Mouse (Mus musculus) neural tube, embryonic 14.5 days (tissue): ENCODE data around the gene Cox5b. TPM values are rescaled to one million over a fixed set of nuclear protein-coding genes. Genes with fewer than 3 reads are reported as not detected.

ENCODE experiments used
- ATAC-seq: fragments of 200-750 bp; cut with Nextera tagmentation; 2 replicates; pipeline ENCODE4 v1.8.0; 2017; ENCODE audit warnings: low read depth, mild to moderate bottlenecking, moderate TSS enrichment, moderate library complexity
- H3K27ac ChIP-seq: fragments of 300-500 bp; sonication (generic); 2 replicates; pipeline ENCODE4 v1.5.1; 2014; ENCODE audit warnings: low read depth, mild to moderate bottlenecking, control low read depth, low read length, moderate library complexity, mixed read lengths
- H3K27me3 ChIP-seq: fragments of 300-500 bp; sonication (generic); 2 replicates; pipeline ENCODE4 v1.6.1; 2014; ENCODE audit warnings: low read length; ENCODE audit not compliant: control insufficient read depth, insufficient read depth
- H3K36me3 ChIP-seq: fragments of 300-500 bp; sonication (generic); 2 replicates; pipeline ENCODE4 v1.6.1; 2014; ENCODE audit warnings: low read length, mixed read lengths; ENCODE audit not compliant: control insufficient read depth, insufficient read depth
- H3K4me1 ChIP-seq: fragments of 300-500 bp; sonication (generic); 2 replicates; pipeline ENCODE4 v1.6.1; 2014; ENCODE audit warnings: low read length; ENCODE audit not compliant: control insufficient read depth, insufficient read depth
- H3K4me2 ChIP-seq: fragments of 300-500 bp; sonication (generic); 2 replicates; pipeline ENCODE4 v1.6.1; 2014; ENCODE audit warnings: mild to moderate bottlenecking, low read depth, low read length, control low read depth
- H3K4me3 ChIP-seq: fragments of 300-500 bp; sonication (generic); 2 replicates; pipeline ENCODE4 v1.5.1; 2014; ENCODE audit warnings: low read depth, low read length, control low read depth, mixed read lengths
- H3K9ac ChIP-seq: fragments of 300-500 bp; sonication (generic); replicated peaks from 2 replicates; pipeline ENCODE4 v1.6.1; 2014; ENCODE audit warnings: low read depth, mild to moderate bottlenecking, control low read depth, low read length, mixed read lengths
- H3K9me3 ChIP-seq: fragments of 300-500 bp; sonication (generic); 2 replicates; pipeline ENCODE4 v1.6.1; 2016; ENCODE audit warnings: low read length; ENCODE audit not compliant: control insufficient read depth
- WGBS: fragments of 180-500 bp; shearing (Covaris S2); extraction: QIAGEN DNeasy Blood & Tissue Kit; methylation state at CpG from one replicate; pipeline ENCODE4 v1.1.7; 2014; 5-methylcytosine and 5-hydroxymethylcytosine counted together
- polyA plus RNA-seq: library from polyadenylated mRNA; unstranded; fragments of >200 nt; fragmentation: Nextera tagmentation; extraction: Ambion mirVana; gene quantifications from 2 replicates; pipeline ENCODE4 v1.2.1, GENCODE M21; 2014

The Cox5b gene
- polyA plus RNA-seq, 1 experiment from 2014 or later = 834 TPM

DNA sequence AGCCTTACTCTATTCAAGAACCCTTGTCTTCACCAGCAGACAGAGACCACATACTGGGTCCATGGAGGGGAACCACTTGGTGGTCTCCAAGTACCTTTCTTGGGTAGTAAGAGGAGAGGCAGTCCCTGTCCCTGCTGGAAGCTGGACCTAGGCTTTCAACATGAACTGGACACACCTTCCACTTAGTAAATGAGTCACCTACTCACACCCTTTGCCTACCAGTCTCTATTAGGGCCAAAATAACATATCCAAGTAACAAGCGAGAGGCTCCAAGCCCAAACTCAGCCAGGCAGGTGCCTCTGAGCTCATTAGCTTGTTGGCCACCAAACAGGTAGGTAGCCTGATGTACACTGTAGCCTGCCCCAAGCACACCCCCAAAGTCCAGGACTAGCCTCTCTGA is 17.4 kb downstream of the Cox5b start:
- 96% methylated on average over 1 of the region's 1 CpGs for WGBS
- Histone ChIP-seq H3K4me1 (peaks cover 10% of the 10 kb centered on the region), H3K9ac (peak overlapping the region; percentile 77), H3K36me3 (peaks cover 14% of the 10 kb centered on the region), H3K4me3 (peak overlapping the region; percentile 72), H3K27me3 (no peaks in the 10 kb centered on the region), H3K4me2 (peak overlapping the region; percentile 83), H3K9me3 (no peaks in the 10 kb centered on the region), H3K27ac (no peak overlapping the region)
- no peak for ATAC-seq

DNA sequence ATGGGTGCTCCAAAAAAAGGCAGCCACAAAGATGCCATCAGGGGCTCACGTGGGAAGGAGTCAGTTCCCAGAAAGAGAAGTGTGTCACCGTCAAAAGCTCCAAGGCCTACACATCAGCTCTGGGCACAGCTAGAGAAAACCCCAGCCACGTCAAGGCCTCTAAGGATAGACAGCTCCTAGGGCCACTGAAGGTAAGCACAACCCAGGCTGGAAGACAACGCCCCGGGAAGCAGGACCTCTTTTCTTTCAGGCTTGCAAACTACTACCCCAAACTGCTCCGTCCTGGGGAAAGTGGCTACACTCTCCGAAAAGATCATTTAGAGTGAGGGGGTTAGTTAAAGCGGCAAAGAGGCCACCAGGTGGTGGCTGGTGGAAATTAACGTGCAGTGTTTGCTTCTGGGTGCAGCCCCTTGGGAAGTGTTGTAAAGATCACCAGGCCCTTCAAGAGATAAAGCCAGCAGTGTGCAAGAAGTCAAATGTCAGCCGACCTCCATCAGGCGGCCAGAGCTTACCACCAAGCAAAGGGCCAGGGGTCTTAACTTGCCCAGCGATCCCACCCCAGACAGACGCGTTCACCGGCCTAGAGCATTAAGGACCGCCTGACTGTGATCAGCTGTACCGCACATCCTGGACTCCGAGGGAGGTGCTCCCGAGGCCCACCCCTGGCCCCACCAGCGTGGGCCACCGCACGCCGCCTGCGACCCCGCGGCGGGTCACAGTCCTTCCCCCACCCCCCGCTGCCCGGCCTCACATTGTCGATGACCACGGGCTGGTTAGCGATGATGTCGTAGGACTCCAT is 18.0 kb downstream of the Cox5b start:
- Histone ChIP-seq H3K4me1 (peaks cover 10% of the 10 kb centered on the region), H3K9me3 (no peaks in the 10 kb centered on the region), H3K9ac (peak overlapping the region; percentile 77), H3K4me3 (peak overlapping the region; percentile 72), H3K27me3 (no peaks in the 10 kb centered on the region), H3K4me2 (peak overlapping the region; percentile 83), H3K36me3 (peaks cover 8% of the 10 kb centered on the region), H3K27ac (peak overlapping the region; percentile 68)
- under 1% methylated on average over 33 of the region's 33 CpGs for WGBS
- peak; percentile 78 for ATAC-seq

DNA sequence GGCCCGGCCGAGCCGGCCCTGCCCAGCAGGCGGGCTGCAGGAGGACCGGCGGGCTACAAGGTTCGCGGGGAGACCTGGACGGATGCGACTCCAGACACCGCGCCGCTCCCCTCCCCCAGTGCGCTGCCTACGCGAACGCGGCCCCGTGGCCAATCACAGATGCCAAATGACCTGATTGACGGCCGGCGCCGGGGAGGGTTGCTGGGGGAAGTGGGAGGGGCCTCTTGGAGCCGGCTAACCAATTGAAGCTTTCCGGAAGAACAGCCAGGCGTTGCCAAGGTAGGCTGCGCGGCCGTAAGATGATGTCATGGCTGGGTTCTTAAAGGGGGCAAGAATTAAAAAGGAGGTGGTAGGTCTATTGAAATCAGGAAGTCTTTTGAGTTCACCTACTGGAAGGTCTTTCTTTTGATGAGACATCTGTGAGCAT is 18.6 kb downstream of the Cox5b start, which contains the start of gene 4933424G06Rik:
4933424G06Rik (plus strand) TSS at position 296 of the 427 bp plus-strand sequence.
- H3K9ac ChIP-seq = peak within 1 kb of the TSS; percentile 77
- ATAC-seq = peak; percentile 97
- H3K4me2 ChIP-seq = peak within 1 kb of the TSS; percentile 83
- no peaks in the 10 kb centered on the region for H3K9me3 ChIP-seq
- peaks cover 10% of the 10 kb centered on the region for H3K4me1 ChIP-seq
- peak within 1 kb of the TSS; percentile 72 for H3K4me3 ChIP-seq
- 0 out of 2 replicates have a peak, but pooled peaks cover 4% of the 10 kb centered on the region for H3K36me3 ChIP-seq
- 0% methylated on average over 29 of the region's 29 CpGs for WGBS
- no peaks in the 10 kb centered on the region for H3K27me3 ChIP-seq
- peak within 1 kb of the TSS; percentile 68 for H3K27ac ChIP-seq

DNA sequence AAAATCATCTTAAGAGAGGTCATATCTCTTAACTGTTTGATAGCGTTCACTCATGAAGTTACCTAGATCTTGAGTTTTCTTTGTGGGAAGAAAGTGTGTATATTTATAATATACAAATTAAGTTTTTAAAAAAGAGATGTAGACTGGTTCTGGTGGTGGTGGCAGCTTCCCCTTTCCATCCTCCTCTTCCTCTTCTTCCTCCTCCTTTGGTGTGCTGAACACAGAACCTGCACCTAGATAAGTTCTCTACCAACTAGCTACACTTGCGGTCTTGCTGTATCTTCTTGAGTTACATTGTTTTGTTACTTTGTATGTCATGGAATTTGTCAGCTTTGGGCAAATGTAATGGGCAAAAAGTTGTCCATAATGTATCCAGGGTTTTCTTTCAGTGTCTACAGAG is 19.9 kb downstream of the Cox5b start:
- Histone ChIP-seq H3K27me3 (no peaks in the 10 kb centered on the region), H3K9me3 (no peaks in the 10 kb centered on the region), H3K4me3 (no peak overlapping the region), H3K27ac (no peak overlapping the region), H3K9ac (no peak overlapping the region), H3K36me3 (no peaks in the 10 kb centered on the region), H3K4me1 (peaks cover 10% of the 10 kb centered on the region), H3K4me2 (no peak overlapping the region)
- no peak for ATAC-seq
- WGBS = 93% methylated on average over 2 of the region's 2 CpGs

DNA sequence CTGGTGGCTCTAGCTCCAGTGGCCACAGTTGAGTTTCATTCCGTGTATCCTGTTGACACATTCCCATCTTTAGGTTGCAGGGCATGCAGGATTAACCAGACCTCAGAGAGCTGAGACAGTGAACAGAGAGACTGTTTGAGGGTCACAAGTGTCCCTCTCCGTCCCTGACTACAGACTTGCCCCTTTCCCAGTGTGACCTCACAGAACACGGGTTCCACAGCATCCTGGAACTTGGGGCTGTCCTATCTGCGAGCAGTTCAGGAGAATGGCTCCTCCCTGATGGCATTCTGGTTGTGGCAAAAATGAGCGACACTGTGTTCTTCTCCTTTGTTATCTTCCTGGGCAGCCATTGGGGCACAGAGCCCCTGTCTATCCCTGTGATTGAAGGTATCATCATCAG is 23.1 kb downstream of the Cox5b start, which contains the start of gene Actr1b:
Actr1b (minus strand) TSS at position 112 of the 400 bp plus-strand sequence.
- Histone ChIP-seq H3K4me1 (no peaks in the 10 kb centered on the region), H3K9ac (no peak within 1 kb of the TSS), H3K27ac (no peak within 1 kb of the TSS), H3K4me2 (no peak within 1 kb of the TSS), H3K36me3 (no peaks in the 10 kb centered on the region), H3K27me3 (no peaks in the 10 kb centered on the region), H3K4me3 (no peak within 1 kb of the TSS), H3K9me3 (no peaks in the 10 kb centered on the region)
- 93% methylated on average over 5 of the region's 5 CpGs for WGBS
- ATAC-seq = no peak

DNA sequence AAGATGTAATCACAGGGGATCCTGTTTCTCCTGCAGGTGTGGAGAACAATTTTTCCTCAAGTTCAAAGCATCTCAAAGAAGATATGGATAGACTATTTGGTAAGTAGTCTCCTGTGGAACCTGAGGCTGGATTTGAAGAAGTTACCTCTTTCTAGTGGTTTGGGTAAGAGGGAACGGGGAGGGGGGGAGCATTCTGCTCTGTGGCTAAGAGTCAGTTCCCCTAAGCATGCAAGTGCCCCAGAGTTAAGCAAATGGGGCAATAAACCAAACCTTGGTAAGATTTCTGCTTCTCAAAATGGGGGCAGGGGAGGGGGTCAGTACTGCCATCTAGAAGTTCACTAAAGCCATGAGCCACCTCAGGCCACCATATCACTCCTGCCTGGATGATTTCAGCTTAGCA is 27.5 kb downstream of the Cox5b start:
- H3K9me3 ChIP-seq = no peaks in the 10 kb centered on the region
- H3K9ac ChIP-seq = no peak overlapping the region
- H3K4me1 ChIP-seq = peaks cover 7% of the 10 kb centered on the region
- H3K36me3 ChIP-seq = no peaks in the 10 kb centered on the region
- no peaks in the 10 kb centered on the region for H3K27me3 ChIP-seq
- no peak overlapping the region for H3K27ac ChIP-seq
- no peak overlapping the region for H3K4me3 ChIP-seq
- no peak overlapping the region for H3K4me2 ChIP-seq
- WGBS = 79% methylated on average over 1 of the region's 1 CpGs
- ATAC-seq = no peak

DNA sequence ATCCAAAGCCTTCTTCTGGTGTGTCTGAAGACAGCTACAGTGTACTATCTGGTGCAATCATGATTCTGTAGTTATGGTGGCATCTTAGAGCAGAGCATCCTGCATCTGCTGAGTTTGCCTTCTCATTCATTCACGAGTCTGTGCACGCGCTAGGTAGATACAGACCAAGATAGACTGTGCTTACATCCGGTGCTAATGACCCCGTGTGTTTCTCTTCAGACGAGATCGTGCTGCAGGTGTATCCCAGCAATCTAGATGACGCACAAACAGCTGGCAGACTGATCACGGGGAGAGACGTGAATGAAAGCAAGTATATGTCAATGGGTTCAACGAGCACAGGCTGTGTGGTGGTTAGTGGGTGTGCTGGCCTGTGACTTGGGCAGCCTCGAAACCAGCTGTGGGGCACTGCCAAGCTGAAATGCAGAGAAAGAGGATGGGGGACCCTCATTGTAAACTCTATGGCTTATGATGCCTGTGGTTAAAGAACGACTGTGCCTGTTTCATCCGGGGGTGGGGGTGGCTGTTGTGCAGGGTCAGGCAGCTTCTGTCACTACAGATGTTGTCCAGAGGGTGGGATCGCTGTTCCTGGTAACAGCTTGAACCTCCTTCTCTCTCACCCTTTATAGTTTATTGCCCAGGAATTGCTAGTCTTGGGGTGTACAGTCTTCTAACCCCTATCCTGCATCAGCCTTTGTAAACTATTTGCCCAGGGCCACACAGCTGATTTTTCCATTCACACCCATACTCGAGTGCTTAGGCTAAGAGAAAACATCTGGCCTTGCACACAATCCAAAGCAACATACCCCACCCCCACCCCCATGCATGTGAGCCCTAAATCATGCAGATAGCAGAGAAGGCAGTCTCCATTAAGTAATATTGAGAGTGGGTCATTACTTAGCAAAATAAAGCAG is 32.2 kb downstream of the Cox5b start:
- Histone ChIP-seq H3K4me1 (peaks cover 7% of the 10 kb centered on the region), H3K4me2 (no peak overlapping the region), H3K4me3 (no peak overlapping the region), H3K9ac (no peak overlapping the region), H3K27ac (no peak overlapping the region; the same call in 1 of the 2 replicates), H3K9me3 (no peaks in the 10 kb centered on the region), H3K27me3 (no peaks in the 10 kb centered on the region), H3K36me3 (no peaks in the 10 kb centered on the region)
- WGBS = 53% methylated on average over 16 of the region's 16 CpGs
- peak; percentile 60; the same call in 1 of the 2 replicates for ATAC-seq

DNA sequence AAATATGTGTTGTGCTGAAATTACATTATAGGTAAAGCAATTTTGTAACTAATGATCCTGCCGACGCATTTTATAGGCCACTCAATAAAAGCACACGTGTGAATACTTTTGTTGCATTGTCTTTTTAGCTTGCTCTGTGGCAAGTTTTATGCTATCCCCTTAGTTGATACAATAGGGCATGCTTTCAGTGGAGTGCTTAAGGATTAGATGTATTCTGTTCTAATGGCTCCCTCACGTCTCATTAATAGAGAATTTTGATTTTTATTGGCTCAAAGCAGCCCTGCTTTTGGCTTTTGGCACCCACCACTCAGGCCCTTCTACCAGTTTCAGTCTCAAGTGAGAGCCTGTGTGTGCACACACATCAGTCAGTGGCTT is 32.8 kb downstream of the Cox5b start:
- WGBS = 25% methylated on average over 4 of the region's 4 CpGs
- peak; percentile 56; the same call in 1 of the 2 replicates for ATAC-seq
- no peaks in the 10 kb centered on the region for H3K36me3 ChIP-seq
- H3K9me3 ChIP-seq = no peaks in the 10 kb centered on the region
- H3K4me2 ChIP-seq = no peak overlapping the region
- no peak overlapping the region for H3K9ac ChIP-seq
- H3K27me3 ChIP-seq = no peaks in the 10 kb centered on the region
- H3K4me1 ChIP-seq = peaks cover 7% of the 10 kb centered on the region
- no peak overlapping the region for H3K4me3 ChIP-seq
- H3K27ac ChIP-seq = no peak overlapping the region
